8 mouse cellular contexts compared by ENCODE assay signal in the genomic region with DNA sequence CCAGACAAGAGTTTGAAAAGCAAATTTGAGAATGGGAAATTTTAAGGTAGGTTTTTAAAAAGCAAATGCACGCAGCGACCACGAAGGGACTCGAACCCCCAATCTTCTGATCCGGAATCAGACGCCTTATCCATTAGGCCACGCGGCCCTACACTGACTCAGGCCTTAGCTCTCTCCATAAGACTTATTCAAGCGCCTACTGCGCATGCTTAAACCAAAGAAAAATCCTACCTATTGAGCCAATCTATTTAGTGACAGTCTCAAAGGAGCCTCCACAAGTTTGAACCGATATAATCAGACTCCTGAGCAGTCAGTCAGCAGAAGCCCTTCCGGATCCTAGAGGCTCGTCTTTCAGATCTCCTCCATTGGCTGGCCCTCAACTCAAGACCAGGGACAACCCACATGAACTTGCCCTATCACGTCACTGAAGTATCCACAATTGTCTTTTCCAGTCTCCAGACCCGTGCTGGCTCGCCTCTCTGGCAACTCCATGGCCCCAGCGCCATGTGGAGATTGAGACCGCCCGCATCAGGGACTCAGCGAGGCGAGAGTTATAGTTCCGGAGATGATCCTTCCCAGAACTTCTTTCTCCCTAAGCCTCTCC. TPM values are rescaled to one million over a fixed set of nuclear protein-coding genes. Genes with fewer than 3 reads are reported as not detected.
DNase-seq lines count a peak whose midpoint lies in the region; ATAC-seq lines count a peak whose summit lies in the region.

No protein-coding gene starts in this region.

- peak overlapping the region; percentile 68 for H3K4me2 ChIP-seq in hindbrain, embryonic 16.5 days (ENCODE audit: low read length)

- peak overlapping the region; percentile 51 for H3K4me3 ChIP-seq in hindbrain, embryonic 16.5 days (ENCODE audit: low read length)

- ATAC-seq in hindbrain, embryonic 16.5 days, result peak; percentile 76

- peak overlapping the region; percentile 73 for H3K27ac ChIP-seq in hindbrain, embryonic 16.5 days (ENCODE audit: low read depth, low read length)

- H3K36me3 ChIP-seq in hindbrain, embryonic 16.5 days (ENCODE audit: control insufficient read depth, insufficient read depth, low read length), result 0 out of 2 replicates have a peak, but pooled peaks cover 4% of the 10 kb centered on the region

- WGBS in hindbrain, embryonic 16.5 days, result 1% methylated on average over 22 of the region's 22 CpGs

- peak overlapping the region; percentile 60 for H3K9ac ChIP-seq in hindbrain, embryonic 16.5 days (ENCODE audit: low read depth, low read length)

- H3K27me3 ChIP-seq in hindbrain, embryonic 16.5 days (replicated peaks; ENCODE audit: control insufficient read depth, insufficient read depth, low read length), result no peaks in the 10 kb centered on the region

- H3K4me1 ChIP-seq in hindbrain, embryonic 16.5 days (ENCODE audit: control insufficient read depth, insufficient read depth, low read depth, low read length), result no peaks in the 10 kb centered on the region; the same call in none of the 2 replicates

- DNase-seq in T-cell, adult 2 months (ENCODE audit: low spot score), result peak; percentile 92
- peak; percentile 89 to 95 for DNase-seq in cerebellum, postnatal 4 days (ENCODE audit: low spot score in 2 of 2)
- DNase-seq in gastrocnemius, adult 18-20 months (ENCODE audit: low spot score), result peak; percentile 95
- peak; percentile 96 to 98 for DNase-seq in left cerebral cortex, adult 18-20 months (ENCODE audit: low spot score in 2 of 2)
- peak; percentile 85 to 91 for DNase-seq in lung, postnatal 4 days
- peak; percentile 94 for DNase-seq in retina, postnatal 1 day
- peak; percentile 88 for DNase-seq in thymus, postnatal 4 days

- H3K9me3 ChIP-seq in hindbrain, embryonic 16.5 days (ENCODE audit: control insufficient read depth, low read length), result no peaks in the 10 kb centered on the region

RNA-seq across cellular contexts. Expression of a gene that starts 13.7 kb away (rescaled TPM):
- total RNA-seq in gastrocnemius, adult 18-20 months (2021), result 1 to 10 TPM; 2.1 to 2.8 TPM
- 17.0 and 18.0 TPM in 2 replicates for polyA plus RNA-seq in hindbrain, embryonic 16.5 days (2015; fragmentation: Nextera tagmentation; extraction: Ambion mirVana)
- total RNA-seq in left cerebral cortex, adult 18-20 months (2021), result 1 to 10 TPM; 6.8 to 7.1 TPM

RNA-seq across cellular contexts. Expression of a gene that starts 49.0 kb away (rescaled TPM):
- total RNA-seq in gastrocnemius, adult 18-20 months (2021), result 1 to 10 TPM; 2.5 to 2.9 TPM
- 26.4 and 29.1 TPM in 2 replicates for polyA plus RNA-seq in hindbrain, embryonic 16.5 days (2015; fragmentation: Nextera tagmentation; extraction: Ambion mirVana)
- 10 to 100 TPM; 27.5 to 29.7 TPM for total RNA-seq in left cerebral cortex, adult 18-20 months (2021)

RNA-seq across cellular contexts. Expression of a gene that starts 50.4 kb away (rescaled TPM):
- not detected for total RNA-seq in gastrocnemius, adult 18-20 months (2021)
- 0.20 and 0.25 TPM in 2 replicates for polyA plus RNA-seq in hindbrain, embryonic 16.5 days (2015; fragmentation: Nextera tagmentation; extraction: Ambion mirVana)
- total RNA-seq in left cerebral cortex, adult 18-20 months (2021), result not detected

Comparison
In these comparisons a context has a peak if more than half of its experiments do, and no peak if none do; other contexts are left out.
1. Peak in every context shown above with its lines: DNase-seq, ATAC-seq, H3K4me3 ChIP-seq and H3K27ac ChIP-seq.
2. RNA of a gene that starts 49.0 kb away (total RNA-seq): 27.5 to 29.7 TPM in left cerebral cortex, adult 18-20 months; 2.5 to 2.9 TPM in gastrocnemius, adult 18-20 months; every median in the first group is over 4 times any median in the second.